Mouse (Mus musculus) embryonic facial prominence, embryonic 12.5 days (tissue): Measurements from ENCODE around the gene Sptan1. TPM values are rescaled to one million over a fixed set of nuclear protein-coding genes. Genes with fewer than 3 reads are reported as not detected.

ENCODE experiments used
- ATAC-seq: fragments of 200-750 bp; cut with Nextera tagmentation; 2 replicates; pipeline ENCODE4 v1.8.0; 2017; ENCODE audit not compliant: insufficient number of reproducible peaks, insufficient read depth, low FRiP score, low TSS enrichment
- H3K27ac ChIP-seq: fragments of 300-500 bp; sonication (generic); 2 replicates; pipeline ENCODE4 v1.5.1; 2016; ENCODE audit warnings: mild to moderate bottlenecking
- H3K27me3 ChIP-seq: fragments of 300-500 bp; sonication (generic); 2 replicates; pipeline ENCODE4 v1.6.1; 2016; ENCODE audit warnings: mild to moderate bottlenecking, moderate library complexity
- H3K36me3 ChIP-seq: fragments of 300-500 bp; sonication (generic); 2 replicates; pipeline ENCODE4 v1.6.1; 2016; ENCODE audit warnings: mild to moderate bottlenecking
- H3K4me1 ChIP-seq: fragments of 300-500 bp; sonication (generic); 2 replicates; pipeline ENCODE4 v1.6.1; 2016
- H3K4me2 ChIP-seq: fragments of 300-500 bp; sonication (generic); replicated peaks from 2 replicates; pipeline ENCODE4 v1.6.1; 2016; ENCODE audit warnings: mild to moderate bottlenecking, moderate library complexity
- H3K4me3 ChIP-seq: fragments of 300-500 bp; sonication (generic); 2 replicates; pipeline ENCODE4 v1.5.1; 2016; ENCODE audit warnings: mild to moderate bottlenecking
- H3K9ac ChIP-seq: fragments of 300-500 bp; sonication (generic); 2 replicates; pipeline ENCODE4 v1.6.1; 2016; ENCODE audit warnings: mild to moderate bottlenecking, moderate library complexity
- H3K9me3 ChIP-seq: fragments of 300-500 bp; sonication (generic); 2 replicates; pipeline ENCODE4 v1.6.1; 2016; ENCODE audit warnings: mild to moderate bottlenecking, moderate library complexity
- WGBS: fragments of 180-500 bp; shearing (Covaris S2); methylation state at CpG from one replicate; pipeline ENCODE4 v1.1.7; 2016; 5-methylcytosine and 5-hydroxymethylcytosine counted together
- polyA plus RNA-seq: library from polyadenylated mRNA; unstranded; fragments of >200 nt; fragmentation: Nextera tagmentation; extraction: Ambion mirVana; gene quantifications from 2 replicates; pipeline ENCODE4 v1.2.1, GENCODE M21; 2016

Gene Sptan1
- polyA plus RNA-seq: 101 and 103 TPM in 2 replicates

- Histone ChIP-seq H3K4me3 (peak within 1 kb of the TSS; percentile 83), H3K9me3 (no peaks in the 10 kb centered on the region), H3K4me1 (peaks cover 30% of the 10 kb centered on the region), H3K36me3 (peaks cover 16% of the 10 kb centered on the region), H3K9ac (peak within 1 kb of the TSS; percentile 90), H3K4me2 (peak within 1 kb of the TSS; percentile 61), H3K27ac (peak within 1 kb of the TSS; percentile 88), H3K27me3 (no peaks in the 10 kb centered on the region)
- under 1% methylated on average over 70 of the region's 82 CpGs for WGBS
- peak; percentile 98 for ATAC-seq
Observed at GRCm38 (mm10) chr2:29965250-29965843, at the start of gene Sptan1. Sptan1 (plus strand) TSS chr2:29965560.

GRCm38 (mm10) chr2:29917621-29918020, 47.7 kb upstream of the Sptan1 start:
- 92% methylated on average over 11 of the region's 11 CpGs for WGBS
- no peak overlapping the region for H3K27ac ChIP-seq
- H3K9me3 ChIP-seq: no peaks in the 10 kb centered on the region
- H3K4me2 ChIP-seq: no peak overlapping the region
- H3K4me3 ChIP-seq: no peak overlapping the region
- H3K27me3 ChIP-seq: no peaks in the 10 kb centered on the region
- no peak overlapping the region for H3K9ac ChIP-seq
- no peak for ATAC-seq
- H3K36me3 ChIP-seq: peaks cover 88% of the 10 kb centered on the region
- no peaks in the 10 kb centered on the region for H3K4me1 ChIP-seq

GRCm38 (mm10) chr2:29922011-29922410, 43.3 kb upstream of the Sptan1 start:
- no peaks in the 10 kb centered on the region for H3K9me3 ChIP-seq
- no peaks in the 10 kb centered on the region for H3K27me3 ChIP-seq
- no peak overlapping the region for H3K4me3 ChIP-seq
- no peak for ATAC-seq
- no peak overlapping the region for H3K4me2 ChIP-seq
- no peak overlapping the region for H3K27ac ChIP-seq
- H3K36me3 ChIP-seq: peaks cover 88% of the 10 kb centered on the region
- 67% methylated on average over 11 of the region's 11 CpGs for WGBS
- no peak overlapping the region for H3K9ac ChIP-seq
- no peaks in the 10 kb centered on the region for H3K4me1 ChIP-seq

- Histone ChIP-seq H3K4me2 (no peak overlapping the region), H3K9ac (no peak overlapping the region), H3K9me3 (no peaks in the 10 kb centered on the region), H3K27me3 (no peaks in the 10 kb centered on the region), H3K4me1 (no peaks in the 10 kb centered on the region), H3K36me3 (peaks cover 92% of the 10 kb centered on the region), H3K27ac (no peak overlapping the region), H3K4me3 (no peak overlapping the region)
- no peak for ATAC-seq
- WGBS: 88% methylated on average over 5 of the region's 5 CpGs
Observed at GRCm38 (mm10) chr2:29926542-29926941, 38.8 kb upstream of the Sptan1 start.

GRCm38 (mm10) chr2:29930506-29930905, 34.9 kb upstream of the Sptan1 start:
- H3K4me2 ChIP-seq: no peak overlapping the region
- no peak for ATAC-seq
- H3K27ac ChIP-seq: no peak overlapping the region
- no peak overlapping the region for H3K4me3 ChIP-seq
- no peaks in the 10 kb centered on the region for H3K9me3 ChIP-seq
- no peaks in the 10 kb centered on the region for H3K27me3 ChIP-seq
- WGBS: 90% methylated on average over 10 of the region's 10 CpGs
- no peak overlapping the region for H3K9ac ChIP-seq
- no peaks in the 10 kb centered on the region for H3K4me1 ChIP-seq
- peaks cover 60% of the 10 kb centered on the region for H3K36me3 ChIP-seq

GRCm38 (mm10) chr2:29931194-29931593, 34.2 kb upstream of the Sptan1 start:
- H3K4me1 ChIP-seq: peaks cover 4% of the 10 kb centered on the region
- peaks cover 53% of the 10 kb centered on the region for H3K36me3 ChIP-seq
- no peak overlapping the region for H3K4me3 ChIP-seq
- no peak overlapping the region for H3K4me2 ChIP-seq
- H3K9me3 ChIP-seq: no peaks in the 10 kb centered on the region
- H3K27me3 ChIP-seq: no peaks in the 10 kb centered on the region
- H3K9ac ChIP-seq: no peak overlapping the region
- ATAC-seq: no peak
- no peak overlapping the region for H3K27ac ChIP-seq
- WGBS: 92% methylated on average over 6 of the region's 6 CpGs

- Histone ChIP-seq H3K9ac (peak within 1 kb of the TSS; percentile 70), H3K9me3 (no peaks in the 10 kb centered on the region), H3K4me1 (peaks cover 5% of the 10 kb centered on the region), H3K27ac (peak within 1 kb of the TSS; percentile 83), H3K4me2 (peak within 1 kb of the TSS; percentile 69), H3K27me3 (no peaks in the 10 kb centered on the region), H3K4me3 (peak within 1 kb of the TSS; percentile 88), H3K36me3 (peaks cover 39% of the 10 kb centered on the region)
- peak; percentile 95 for ATAC-seq
- 3% methylated on average over 44 of the region's 44 CpGs for WGBS
Observed at GRCm38 (mm10) chr2:29934906-29935599, 30.3 kb upstream of the Sptan1 start, which contains the start of gene Gle1. Gle1 (plus strand) TSS chr2:29935426.

GRCm38 (mm10) chr2:29940073-29940472, 25.3 kb upstream of the Sptan1 start:
- 91% methylated on average over 9 of the region's 9 CpGs for WGBS
- Histone ChIP-seq H3K4me3 (no peak overlapping the region), H3K36me3 (peaks cover 69% of the 10 kb centered on the region), H3K9me3 (no peaks in the 10 kb centered on the region), H3K27me3 (no peaks in the 10 kb centered on the region), H3K27ac (no peak overlapping the region), H3K9ac (no peak overlapping the region), H3K4me1 (peaks cover 5% of the 10 kb centered on the region), H3K4me2 (no peak overlapping the region)
- ATAC-seq: no peak

- Histone ChIP-seq H3K9ac (no peak overlapping the region), H3K4me1 (peaks cover 4% of the 10 kb centered on the region), H3K27ac (no peak overlapping the region), H3K36me3 (peaks cover 73% of the 10 kb centered on the region), H3K27me3 (no peaks in the 10 kb centered on the region), H3K4me2 (no peak overlapping the region), H3K9me3 (no peaks in the 10 kb centered on the region), H3K4me3 (no peak overlapping the region)
- 93% methylated on average over 7 of the region's 7 CpGs for WGBS
- ATAC-seq: no peak
Observed at GRCm38 (mm10) chr2:29940826-29941225, 24.5 kb upstream of the Sptan1 start.

- no peaks in the 10 kb centered on the region for H3K27me3 ChIP-seq
- 10% methylated on average over 1 of the region's 1 CpGs for WGBS
- H3K4me2 ChIP-seq: no peak overlapping the region
- no peak overlapping the region for H3K4me3 ChIP-seq
- no peak for ATAC-seq
- H3K36me3 ChIP-seq: peaks cover 92% of the 10 kb centered on the region
- H3K4me1 ChIP-seq: no peaks in the 10 kb centered on the region
- H3K9ac ChIP-seq: no peak overlapping the region
- no peaks in the 10 kb centered on the region for H3K9me3 ChIP-seq
- peak overlapping the region; percentile 59 for H3K27ac ChIP-seq
Observed at GRCm38 (mm10) chr2:29944723-29945122, 20.6 kb upstream of the Sptan1 start.

- no peak overlapping the region for H3K4me2 ChIP-seq
- no peak overlapping the region for H3K27ac ChIP-seq
- no peak overlapping the region for H3K4me3 ChIP-seq
- ATAC-seq: no peak
- WGBS: 95% methylated on average over 5 of the region's 5 CpGs
- H3K9ac ChIP-seq: no peak overlapping the region
- H3K27me3 ChIP-seq: no peaks in the 10 kb centered on the region
- H3K9me3 ChIP-seq: no peaks in the 10 kb centered on the region
- H3K4me1 ChIP-seq: no peaks in the 10 kb centered on the region
- peaks cover 82% of the 10 kb centered on the region for H3K36me3 ChIP-seq
Observed at GRCm38 (mm10) chr2:29948896-29949295, 16.5 kb upstream of the Sptan1 start.

- no peak overlapping the region for H3K4me2 ChIP-seq
- WGBS: 95% methylated on average over 7 of the region's 7 CpGs
- no peak overlapping the region for H3K4me3 ChIP-seq
- no peak overlapping the region for H3K27ac ChIP-seq
- H3K36me3 ChIP-seq: peaks cover 42% of the 10 kb centered on the region
- ATAC-seq: no peak
- H3K9me3 ChIP-seq: no peaks in the 10 kb centered on the region
- no peaks in the 10 kb centered on the region for H3K27me3 ChIP-seq
- H3K4me1 ChIP-seq: 0 out of 2 replicates have a peak, but pooled peaks cover 5% of the 10 kb centered on the region
- no peak overlapping the region for H3K9ac ChIP-seq
Observed at GRCm38 (mm10) chr2:29961246-29961645, 4.1 kb upstream of the Sptan1 start.
